Mouse (Mus musculus) embryonic facial prominence, embryonic 10.5 days (tissue): ENCODE data around the gene Chm. TPM values are rescaled to one million over a fixed set of nuclear protein-coding genes. Genes with fewer than 3 reads are reported as not detected.
A peak's percentile ranks its signal among the peaks of the same experiment; 100 is the strongest.

Source experiments
- microRNA counts: library from miRNA; unstranded; fragments of <30 nt; microRNA quantifications from one replicate; lab custom pipeline; 2017
- microRNA-seq: library from miRNA; unstranded; fragments of <30 nt; microRNA quantifications from one replicate; pipeline ENCODE4, GENCODE M21; 2017
- polyA plus RNA-seq: library from polyadenylated mRNA; unstranded; fragments of >200 nt; fragmentation: Nextera tagmentation; extraction: Ambion mirVana; gene quantifications from 2 replicates; pipeline ENCODE4 v1.2.1, GENCODE M21; 2016

Chm gene
- polyA plus RNA-seq, 1 experiment from 2014 or later: 14.2 TPM

MicroRNAs within 50 kb of the gene (microRNA counts, 519-probe panel; counts per million panel counts)
- microRNA mmu-miR-361 (lab: Ali Mortazavi, UCI): 1,707 counts per million, percentile 60 among the panel's probes with 10 or more counts

Small RNA genes lying within 50 kb of the gene (microRNA-seq; reads per million reads assigned to microRNA genes)
- 3,132 reads per million, percentile 86 among the genes with 10 or more reads in this experiment for gene Mir361

Other genes with a start within 250 kb of the Chm start
- gene Dach2, start 112.0 kb upstream of the Chm start, polyA plus RNA-seq: 8.7 and 12.1 TPM in 2 replicates